Mouse (Mus musculus) brain, embryonic 14.5 days (tissue): ENCODE data around the gene Ophn1.

ENCODE experiments used
- CTCF ChIP-seq: fragments of 200-500 bp; IDR thresholded peaks from 2 replicates; pipeline ENCODE4 v1.5.1; 2012; ENCODE audit warnings: inconsistent platforms, mild to moderate bottlenecking, moderate library complexity, borderline replicate concordance; ENCODE audit not compliant: insufficient read depth, insufficient read length; ENCODE audit errors: extremely low read depth
- POLR2A ChIP-seq: fragments of 200-500 bp; IDR thresholded peaks from 2 replicates; pipeline ENCODE4 v1.6.1; 2012; ENCODE audit warnings: mild to moderate bottlenecking, inconsistent platforms, borderline replicate concordance; ENCODE audit not compliant: poor library complexity, insufficient read depth, insufficient read length, severe bottlenecking; ENCODE audit errors: extremely low read depth

DNA sequence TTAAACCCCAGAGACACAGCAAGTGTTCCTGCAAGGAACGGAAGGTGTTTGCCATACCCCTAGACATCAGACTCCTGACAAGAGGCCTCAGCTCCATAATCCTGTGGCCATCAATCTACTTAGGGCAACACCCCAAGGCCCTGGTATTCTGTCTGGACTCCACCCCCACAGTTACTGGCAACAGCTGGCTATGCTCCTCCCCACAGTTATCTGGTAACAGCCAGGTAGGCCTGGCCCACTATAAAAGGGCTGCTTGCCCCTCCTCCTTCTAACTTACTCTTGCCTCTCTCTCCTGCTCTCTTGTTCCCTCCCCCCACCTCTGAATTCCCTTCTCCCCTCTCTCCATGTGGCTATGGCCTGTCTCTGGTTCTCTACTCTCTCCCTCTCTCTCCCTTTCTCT is 344.4 kb downstream of the Ophn1 start:
- TF ChIP-seq POLR2A (no peak), CTCF (no peak)
